Mouse (Mus musculus): ENCODE results near the gene Efcab1.
A peak's percentile ranks its signal among the peaks of the same experiment; 100 is the strongest.
"Not testable (repeated sequence)": the region's sequence is repeated elsewhere in the genome, so short reads cannot be mapped to it uniquely, and the experiment has no call there.

Gene Efcab1

DNA sequence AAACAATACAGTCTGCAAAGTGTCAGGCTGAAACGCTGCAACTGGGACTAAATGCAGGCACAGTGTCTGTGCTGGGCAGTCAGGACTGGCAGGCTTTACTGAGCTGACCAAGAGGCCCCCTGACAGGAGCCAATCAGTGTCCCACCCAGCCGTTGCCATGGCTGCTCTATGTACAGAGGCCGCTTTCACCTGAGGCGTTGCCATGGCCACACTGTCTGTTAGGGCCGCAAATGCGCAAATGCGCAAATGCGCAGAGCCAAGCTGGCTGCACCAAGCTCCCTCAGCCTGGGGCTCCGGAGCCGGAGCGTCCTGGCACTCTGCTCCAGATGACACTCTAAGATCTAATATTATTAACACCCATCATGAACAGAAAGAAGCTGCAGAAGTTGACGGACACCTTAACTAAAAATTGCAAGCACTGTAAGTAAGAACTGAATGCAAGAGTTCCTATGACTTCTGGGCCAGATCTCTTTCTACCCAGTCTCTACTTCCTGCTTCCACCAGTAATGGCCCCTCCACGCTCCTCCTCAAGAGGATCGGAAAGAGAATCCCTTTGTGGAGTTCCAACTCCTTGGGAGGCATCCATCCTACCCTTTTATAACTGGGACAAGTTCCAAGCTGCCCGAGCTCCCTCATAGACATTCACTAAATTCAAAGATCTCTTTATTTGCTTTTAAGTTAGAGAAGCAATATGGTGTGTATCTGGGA, at the start of gene Efcab1:
Gene Efcab1 (plus strand): TSS at position 214 of the 708 bp plus-strand sequence.
- DNase-seq (ENCODE audit: low read depth) = no peak

DNA sequence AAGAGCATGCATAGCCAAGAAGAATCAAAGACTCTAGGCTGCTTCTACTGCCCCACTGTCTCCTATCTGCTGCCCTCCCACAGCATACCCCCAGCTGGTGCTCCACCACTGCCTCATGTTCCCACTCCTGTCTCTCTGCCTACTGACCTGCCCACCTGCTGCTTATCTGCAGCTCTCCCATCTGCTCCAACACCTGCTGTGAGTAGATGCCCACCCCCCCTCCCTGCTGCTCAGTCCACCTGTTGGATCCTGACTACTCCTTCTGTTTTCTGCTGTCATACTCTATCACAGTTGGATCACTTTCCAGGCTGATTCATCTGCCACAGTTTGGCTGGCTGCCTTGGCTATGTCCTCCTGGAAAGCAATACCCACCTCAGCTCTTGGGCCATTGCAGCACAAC, 47.0 kb upstream of the Efcab1 start:
- no peak for DNase-seq (ENCODE audit: low read depth)

DNA sequence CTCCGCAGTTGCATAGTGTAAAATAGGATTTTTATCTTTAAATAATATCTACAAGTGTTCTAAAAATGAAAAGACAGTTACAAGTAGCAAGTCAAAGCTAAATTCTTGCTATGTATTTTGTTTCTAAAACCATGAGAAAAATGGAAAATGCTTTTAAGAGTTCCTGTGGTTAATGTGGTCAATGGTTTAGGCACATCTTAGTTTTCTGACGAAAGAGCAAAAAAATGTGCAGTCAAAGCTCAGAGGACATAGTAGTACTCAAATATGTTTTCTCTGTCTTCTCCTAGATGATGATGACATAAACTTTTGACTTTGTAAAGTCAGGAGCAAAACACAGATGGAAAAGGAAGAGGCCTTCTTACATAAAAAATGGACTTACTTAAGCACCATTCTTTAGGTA, 21.5 kb upstream of the Efcab1 start:
- peak; percentile 8 for DNase-seq (ENCODE audit: low read depth)

DNA sequence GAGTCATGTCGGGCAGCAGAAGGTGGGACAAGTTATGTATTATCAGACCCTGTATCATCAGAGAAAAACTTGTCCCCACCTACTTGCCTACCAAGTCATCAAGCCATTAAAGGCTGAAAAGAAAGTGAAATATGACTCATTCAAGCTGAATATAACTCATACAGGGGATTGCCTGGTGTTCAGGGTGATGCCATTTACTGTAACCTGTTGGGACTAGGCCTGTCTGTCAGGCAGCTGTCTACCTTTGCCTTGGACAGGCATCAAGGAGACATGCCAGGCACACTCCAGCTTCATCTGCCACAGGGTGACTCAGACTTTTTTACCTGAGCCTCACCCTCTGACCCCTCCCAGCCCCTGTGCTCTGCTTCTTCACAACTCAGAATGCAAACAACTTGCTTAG, 21.0 kb upstream of the Efcab1 start:
- DNase-seq (ENCODE audit: low read depth) = no peak

DNA sequence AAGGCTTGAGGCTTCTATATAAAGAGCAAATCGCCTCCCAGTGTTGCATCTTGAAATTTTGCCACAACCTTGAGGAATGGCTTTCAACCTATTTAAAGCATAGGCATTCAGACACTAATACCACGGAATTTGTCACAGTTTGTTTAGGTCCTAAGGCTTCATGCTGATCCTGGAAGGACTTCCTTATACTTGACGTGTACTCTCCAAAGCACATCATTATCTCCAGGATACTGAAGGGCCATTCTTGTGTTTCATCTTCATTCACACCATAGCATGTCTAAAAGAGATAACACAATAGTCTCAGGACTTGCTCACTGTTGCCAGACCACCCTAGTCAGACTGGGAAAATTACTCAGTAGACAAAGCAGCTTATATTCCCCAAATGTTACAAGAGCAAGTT, 13.9 kb upstream of the Efcab1 start:
- DNase-seq (ENCODE audit: low read depth) = no peak

DNA sequence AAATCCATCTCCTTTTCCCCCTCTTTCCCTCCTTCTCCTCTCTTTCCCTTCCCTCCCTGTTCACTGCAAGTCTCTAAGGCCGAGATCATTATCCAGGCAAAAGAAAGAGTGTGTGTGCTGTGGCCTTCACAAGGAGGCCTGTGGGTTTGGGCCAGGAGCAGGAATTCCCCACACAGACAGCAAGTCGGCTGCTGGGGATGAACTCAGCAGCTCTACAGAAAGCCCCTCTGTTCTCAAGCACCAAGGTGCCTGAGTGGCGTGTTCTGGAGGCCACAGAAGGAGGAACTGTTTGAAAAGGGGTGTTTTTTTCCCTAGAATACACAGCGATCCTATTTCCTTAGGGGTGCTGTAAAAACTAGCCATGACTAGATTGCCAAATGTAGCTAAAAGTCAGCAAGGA, 12.5 kb upstream of the Efcab1 start:
- no peak for DNase-seq (ENCODE audit: low read depth)

DNA sequence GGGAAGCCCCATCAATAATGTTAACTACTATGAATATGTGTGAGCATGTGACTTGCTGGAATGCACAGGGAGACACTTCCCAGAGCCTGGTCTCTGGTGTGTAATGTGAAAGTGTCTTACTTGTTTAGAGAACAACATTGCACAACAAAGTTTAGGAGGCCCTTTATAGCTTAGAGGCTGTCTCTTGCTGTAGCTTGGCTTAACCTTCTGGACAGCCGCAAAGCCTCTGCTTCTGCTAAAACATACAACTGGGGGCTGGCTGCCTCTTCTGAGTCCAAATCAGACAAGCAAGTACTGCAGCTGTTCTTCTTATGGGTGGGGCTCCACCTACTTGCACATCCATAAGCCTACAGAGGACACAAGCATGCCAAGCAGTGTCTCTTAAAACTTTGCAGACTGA, 11.7 kb upstream of the Efcab1 start:
- DNase-seq (ENCODE audit: low read depth) = no peak

DNA sequence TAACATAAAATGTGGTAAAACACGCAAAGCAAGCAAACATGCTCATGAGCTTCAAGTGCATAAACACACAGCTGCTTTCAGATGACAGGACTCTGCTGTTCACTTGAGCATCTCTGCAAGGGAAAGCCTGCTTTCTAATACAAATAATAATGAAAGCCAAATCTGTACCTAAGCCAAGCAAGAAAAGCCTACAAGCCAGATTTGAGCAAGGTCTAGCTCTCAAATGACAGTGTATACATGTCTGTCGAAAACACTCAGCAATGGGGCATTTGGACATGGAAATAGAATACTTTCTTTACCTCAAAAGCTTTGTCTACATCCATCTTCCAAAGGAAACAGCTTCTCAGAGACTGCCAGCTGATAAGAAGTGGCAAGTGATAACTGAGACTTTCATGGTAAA, 10.9 kb upstream of the Efcab1 start:
- DNase-seq (ENCODE audit: low read depth) = no peak

DNA sequence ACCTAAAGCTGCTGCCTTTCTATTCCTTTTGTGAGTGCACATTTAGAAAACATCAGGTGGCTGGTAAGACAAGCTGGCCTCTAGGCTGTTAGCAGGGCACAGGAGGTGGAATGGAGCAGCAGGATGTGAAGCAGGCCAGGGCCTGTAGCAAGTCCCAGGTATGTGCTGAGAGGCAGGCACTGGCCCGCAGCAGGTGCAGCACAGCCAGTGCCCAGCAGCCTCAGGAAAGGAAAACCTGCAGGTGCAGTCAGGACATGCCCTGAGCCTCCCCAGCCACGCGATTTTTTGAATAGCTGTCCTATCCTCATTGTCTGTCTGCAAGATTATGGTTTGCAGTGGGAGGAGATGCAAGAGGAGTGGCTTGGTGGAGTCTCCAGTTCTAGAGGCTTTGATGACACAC, 24.3 kb downstream of the Efcab1 start:
- not testable (repeated sequence) for DNase-seq (ENCODE audit: low read depth)

DNA sequence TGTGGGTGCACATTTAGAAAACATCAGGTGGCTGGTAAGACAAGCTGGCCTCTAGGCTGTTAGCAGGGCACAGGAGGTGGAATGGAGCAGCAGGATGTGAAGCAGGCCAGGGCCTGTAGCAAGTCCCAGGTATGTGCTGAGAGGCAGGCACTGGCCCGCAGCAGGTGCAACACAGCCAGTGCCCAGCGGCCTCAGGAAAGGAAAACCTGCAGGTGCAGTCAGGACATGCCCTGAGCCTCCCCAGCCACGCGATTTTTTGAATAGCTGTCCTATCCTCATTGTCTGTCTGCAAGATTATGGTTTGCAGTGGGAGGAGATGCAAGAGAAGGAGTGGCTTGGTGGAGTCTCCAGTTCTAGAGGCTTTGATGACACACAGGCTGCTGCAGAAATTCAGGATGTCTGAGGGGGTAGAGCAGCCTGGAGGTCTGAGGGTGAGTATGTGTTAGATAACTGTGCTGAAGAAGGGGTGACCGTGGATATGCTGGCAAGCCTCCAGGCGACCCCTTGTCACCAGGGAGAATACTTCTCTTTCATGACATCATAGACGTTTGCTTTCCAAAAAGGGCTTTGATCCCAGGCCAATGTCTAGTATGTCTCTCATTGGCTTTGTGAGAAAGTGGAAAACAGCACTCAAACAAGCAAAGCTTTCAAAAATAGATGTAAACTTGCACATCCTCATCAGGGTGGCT, 30.2 kb downstream of the Efcab1 start:
- DNase-seq (ENCODE audit: low read depth) = not testable (repeated sequence)

DNA sequence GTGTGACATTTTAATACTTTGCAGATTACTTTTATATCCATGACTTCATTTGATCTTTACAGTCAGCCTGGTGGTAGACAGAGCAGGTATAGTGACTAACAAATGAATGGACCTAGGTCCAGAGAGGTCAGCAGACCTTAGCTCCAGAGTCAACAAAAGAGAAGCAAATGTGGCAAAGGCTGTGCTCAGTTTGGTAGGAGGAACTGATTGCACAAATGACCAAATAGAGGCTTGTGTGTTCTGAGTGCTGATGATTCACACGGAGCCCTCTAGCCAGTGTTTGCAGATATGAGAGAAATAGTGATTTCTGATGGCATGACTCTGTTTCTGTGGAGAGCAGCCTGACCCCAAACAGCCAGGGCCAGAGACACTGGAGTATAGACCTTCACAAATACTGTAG, 33.1 kb downstream of the Efcab1 start:
- no peak for DNase-seq (ENCODE audit: low read depth)

DNA sequence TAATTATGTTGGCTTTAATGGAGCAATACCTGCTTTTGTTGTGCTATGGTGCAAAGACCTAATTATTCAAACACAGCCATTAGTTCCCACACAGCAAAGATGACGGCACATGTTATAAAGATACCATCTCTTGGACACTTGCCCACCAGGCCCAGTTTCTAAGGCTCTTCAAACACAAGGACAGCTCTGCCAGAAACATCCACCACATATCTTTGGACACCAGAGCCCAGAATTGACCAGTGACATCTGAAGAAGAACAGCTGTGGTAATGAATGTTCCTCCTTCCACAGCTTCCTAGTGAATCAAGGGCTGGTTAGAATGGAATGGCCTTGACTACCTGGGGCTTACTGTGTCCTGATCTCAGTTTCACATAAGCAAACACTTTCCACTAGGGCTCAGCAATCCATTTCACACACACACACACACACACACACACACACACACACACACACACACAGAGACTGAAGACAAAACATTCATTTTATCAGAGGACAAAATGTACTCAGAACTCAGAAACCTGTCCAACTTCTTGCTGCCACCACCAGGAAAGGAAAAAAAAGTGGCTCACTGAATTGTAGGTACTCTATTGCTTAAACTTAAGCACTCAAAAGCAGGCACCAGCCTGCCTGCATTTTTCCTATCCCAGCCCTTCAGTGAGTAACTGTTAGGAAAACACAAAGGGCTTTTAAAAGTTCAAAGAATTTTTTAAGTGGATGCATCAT, 33.7 kb downstream of the Efcab1 start:
- no peak for DNase-seq (ENCODE audit: low read depth)

DNA sequence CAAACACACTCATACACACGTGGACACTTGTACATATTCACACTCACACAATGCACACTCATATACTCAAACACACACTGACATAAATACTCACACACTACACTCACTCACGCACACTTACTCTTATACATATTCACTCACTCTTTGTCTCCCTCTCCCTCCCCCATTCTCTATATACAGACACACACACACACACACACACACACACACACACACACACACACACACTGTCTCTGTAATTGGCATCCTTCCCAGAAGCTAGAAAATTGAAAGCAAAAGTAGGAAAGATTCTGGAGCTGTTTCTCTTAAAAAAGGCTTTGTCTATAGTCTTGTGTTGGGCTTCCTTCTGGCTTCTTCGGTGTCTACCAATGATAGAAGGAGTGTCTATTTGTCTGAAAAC, 34.5 kb downstream of the Efcab1 start:
- DNase-seq (ENCODE audit: low read depth) = peak; percentile 7

DNA sequence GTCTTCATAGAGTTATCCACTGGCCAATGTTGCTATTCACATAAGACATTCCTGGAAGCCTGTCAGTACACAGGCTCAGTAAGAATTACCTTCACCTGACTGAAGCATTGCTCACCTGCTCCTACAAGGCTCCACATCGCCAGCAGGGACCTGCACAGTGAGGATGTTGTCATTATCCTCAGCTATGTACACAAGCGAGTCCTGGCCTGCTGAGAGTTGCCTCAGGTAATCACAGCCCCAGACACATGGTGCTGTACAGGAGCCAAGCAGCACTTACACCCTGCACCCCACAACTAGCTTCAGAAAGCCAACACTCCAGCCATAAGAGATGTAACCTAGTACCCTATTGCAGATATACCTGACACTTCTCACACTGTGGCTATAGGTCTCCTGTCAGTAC, 37.1 kb downstream of the Efcab1 start:
- DNase-seq (ENCODE audit: low read depth) = no peak

DNA sequence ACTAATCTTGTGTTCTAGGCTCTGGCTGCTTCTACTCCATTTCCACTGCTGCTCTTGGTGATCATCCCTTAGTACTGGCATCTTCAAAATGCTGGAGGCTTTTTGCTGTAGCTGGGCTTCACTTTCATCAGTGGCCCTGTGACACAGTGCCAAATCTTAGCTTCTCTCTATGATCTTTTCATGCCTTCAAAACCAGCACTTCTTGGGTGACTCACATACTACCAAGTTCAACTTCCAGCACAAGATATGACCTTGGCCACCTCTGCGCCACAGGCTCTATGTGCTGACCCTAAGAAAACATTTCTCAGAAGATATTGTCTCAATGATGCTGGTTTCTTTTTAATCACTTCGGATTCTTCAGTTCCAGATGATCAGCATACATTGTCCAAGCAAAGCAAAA, 41.2 kb downstream of the Efcab1 start:
- not testable (repeated sequence) for DNase-seq (ENCODE audit: low read depth)

DNA sequence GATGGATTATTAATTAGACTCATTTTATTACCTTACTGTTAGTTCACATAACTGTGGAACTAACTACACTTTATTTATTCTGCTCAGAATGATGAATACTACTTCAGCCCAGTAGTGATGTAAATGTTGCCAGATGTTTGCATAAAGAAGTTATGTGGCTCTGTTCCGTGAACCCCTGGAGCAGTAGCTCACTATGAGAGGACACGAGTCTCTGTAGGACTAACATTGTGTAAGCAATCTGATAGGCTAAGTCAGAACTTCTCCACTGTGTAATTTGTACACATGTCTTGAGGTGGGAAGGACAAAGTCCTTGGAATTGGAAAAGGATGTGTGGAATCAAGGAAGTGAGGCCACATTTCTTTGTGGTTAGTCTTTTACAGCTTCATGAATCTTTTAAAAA, 45.5 kb downstream of the Efcab1 start:
- no peak for DNase-seq (ENCODE audit: low read depth)

DNA sequence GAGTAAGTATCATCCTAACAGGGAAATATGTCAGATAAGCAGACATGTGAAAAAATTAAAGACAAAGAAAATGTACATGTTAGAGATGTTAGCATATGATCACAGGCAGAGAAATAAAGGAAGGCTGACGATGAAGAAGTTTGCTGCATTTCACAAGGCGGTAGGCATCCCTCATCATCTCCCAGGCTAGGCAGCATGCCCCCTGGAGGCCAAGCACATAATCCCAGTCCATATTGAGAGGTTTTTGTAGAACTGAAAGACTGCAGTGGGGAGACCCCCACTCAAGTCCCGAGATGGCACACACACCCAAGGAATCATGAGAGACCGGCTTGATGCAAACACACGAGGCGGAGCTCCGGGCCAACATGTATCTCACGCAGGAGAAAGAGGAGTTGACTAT, 53.3 kb downstream of the Efcab1 start:
- no peak for DNase-seq (ENCODE audit: low read depth)

DNA sequence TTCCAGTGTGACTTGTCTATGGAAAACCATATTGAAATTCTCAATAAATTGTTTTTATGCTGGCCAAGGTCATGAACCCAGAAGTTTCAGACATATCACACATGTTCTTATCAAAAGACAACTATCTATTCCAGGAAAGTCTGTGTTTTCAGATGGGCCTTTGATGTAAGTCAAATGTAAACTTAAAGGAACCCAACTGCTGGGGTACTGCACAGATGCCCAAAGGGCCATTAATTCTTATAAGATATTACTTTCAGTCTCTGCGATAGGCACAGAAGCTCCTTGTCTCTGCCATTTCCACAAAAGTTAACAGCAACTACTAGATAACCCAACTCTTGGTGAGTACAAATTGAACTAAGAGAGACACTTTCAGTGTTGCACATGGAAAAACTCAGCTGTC, 67.3 kb downstream of the Efcab1 start:
- DNase-seq (ENCODE audit: low read depth) = no peak

DNA sequence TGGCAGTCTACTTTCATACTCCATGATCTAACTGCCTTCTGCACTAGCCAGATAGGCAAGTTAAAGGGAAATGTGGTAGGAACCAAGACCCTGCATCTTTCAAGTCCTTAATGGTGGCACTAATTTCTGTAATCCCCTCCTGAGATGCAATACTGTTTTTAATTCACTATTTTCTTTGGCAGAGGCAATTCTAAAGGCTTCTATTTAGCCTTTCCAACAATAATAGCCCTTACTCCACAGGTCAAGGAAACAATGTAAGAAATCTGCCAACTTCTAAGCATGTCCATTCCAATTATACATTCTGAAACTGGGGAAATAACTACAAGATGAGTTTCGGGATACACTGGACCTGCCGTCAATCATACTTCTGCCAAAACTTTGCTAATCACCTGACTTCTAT, 72.8 kb downstream of the Efcab1 start:
- no peak for DNase-seq (ENCODE audit: low read depth)

DNA sequence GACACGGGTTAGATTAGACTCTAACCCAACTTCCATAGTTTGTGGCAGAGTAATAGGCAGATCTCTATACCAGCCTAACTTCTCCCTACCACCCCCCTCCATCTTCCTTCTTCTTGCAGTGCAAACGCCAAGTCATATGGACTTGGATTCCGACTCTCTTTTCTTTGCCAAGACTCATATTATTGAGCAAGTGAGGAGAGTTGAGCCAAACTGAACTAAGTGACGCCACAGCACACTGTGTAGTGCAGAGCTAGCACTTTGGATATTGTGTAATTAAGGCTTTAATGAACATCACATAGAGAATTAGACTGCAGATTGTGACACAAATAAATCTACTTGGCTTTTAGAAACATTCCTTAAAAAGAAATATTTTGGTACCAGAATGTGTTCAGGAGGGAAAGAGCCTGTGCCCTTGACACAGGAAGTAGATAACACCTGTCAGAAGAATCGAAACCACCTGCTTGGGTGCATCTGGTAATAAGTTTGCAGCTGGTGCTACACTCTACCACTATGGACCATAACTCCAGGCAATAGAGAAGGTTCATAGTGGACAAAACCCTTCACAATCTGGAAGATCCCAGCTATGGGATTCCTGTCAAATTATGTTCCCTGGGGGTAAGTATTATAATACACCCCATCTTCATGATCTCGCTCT, 83.3 kb downstream of the Efcab1 start:
- no peak for DNase-seq (ENCODE audit: low read depth)

DNA sequence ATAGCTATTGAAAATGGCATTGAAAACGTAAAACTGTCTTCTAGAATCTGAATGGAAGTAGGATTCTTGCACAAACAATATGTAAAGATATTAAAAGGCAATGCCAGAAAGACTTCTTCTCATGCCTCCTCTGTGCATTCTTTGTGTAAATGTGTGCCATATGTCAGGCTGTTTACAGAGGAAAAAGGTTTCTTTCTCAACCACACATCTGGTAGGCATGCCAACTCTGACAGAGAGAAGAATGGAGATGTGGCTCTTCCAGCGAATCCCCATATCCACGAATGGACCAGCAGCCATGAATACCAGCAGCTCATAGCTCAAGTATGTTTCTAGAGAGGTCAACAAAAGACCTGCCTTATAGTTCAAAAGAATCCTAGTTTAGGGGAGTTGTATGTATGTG, 84.6 kb downstream of the Efcab1 start:
- DNase-seq (ENCODE audit: low read depth) = no peak

DNA sequence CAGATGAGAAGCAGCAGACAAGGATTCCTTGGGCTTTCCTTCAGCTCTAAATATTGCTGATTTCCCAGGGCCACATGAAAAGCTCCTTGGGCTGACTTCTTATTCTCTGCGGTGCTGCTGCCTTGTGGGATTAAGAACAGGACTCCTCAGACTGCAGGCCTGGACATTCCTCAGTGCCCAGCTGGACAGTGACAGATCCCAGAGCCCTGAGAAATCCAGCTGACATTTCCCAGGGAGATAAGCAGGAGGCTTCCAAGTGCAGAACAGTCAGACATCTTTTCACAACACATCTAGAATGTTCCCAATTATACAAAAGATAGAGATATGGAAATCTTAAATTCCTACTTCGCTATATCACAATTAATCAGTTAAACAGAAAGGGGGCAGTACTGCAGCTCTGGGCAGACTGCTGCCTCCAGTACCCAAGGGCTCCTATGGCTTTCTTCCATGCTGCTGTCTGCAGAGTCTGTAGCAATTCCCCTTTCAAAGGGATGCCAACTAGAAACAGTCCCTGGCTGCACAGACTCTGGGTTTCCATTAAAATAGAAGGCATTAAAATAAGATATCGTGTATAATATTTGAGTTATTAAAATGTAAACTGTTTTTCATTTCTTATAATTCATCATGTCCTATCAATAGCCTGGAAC, 86.2 kb downstream of the Efcab1 start:
- DNase-seq (ENCODE audit: low read depth) = no peak
